Mouse (Mus musculus) limb, embryonic 11.5 days (tissue): ENCODE data around the gene Gata3. TPM values are rescaled to one million over a fixed set of nuclear protein-coding genes. Genes with fewer than 3 reads are reported as not detected.
A peak's percentile ranks its signal among the peaks of the same experiment; 100 is the strongest.

Source experiments
- ATAC-seq: fragments of 200-750 bp; cut with Nextera tagmentation; 2 replicates; pipeline ENCODE4 v1.8.0; 2017; ENCODE audit warnings: low read depth; ENCODE audit not compliant: insufficient number of reproducible peaks, low FRiP score, low TSS enrichment
- DNase-seq: peaks from one replicate; pipeline ENCODE4 v3.0.0-alpha.2; 2015; ENCODE audit warnings: low spot score
- H3K27ac ChIP-seq: fragments of 300-500 bp; sonication (generic); replicated peaks from 2 replicates; pipeline ENCODE4 v1.5.1; 2014; ENCODE audit warnings: low read depth, mild to moderate bottlenecking, low read length
- H3K27me3 ChIP-seq: fragments of 300-500 bp; sonication (generic); 2 replicates; pipeline ENCODE4 v1.6.1; 2014; ENCODE audit warnings: mild to moderate bottlenecking, low read length, mixed read lengths; ENCODE audit not compliant: control insufficient read depth, insufficient read depth
- H3K36me3 ChIP-seq: fragments of 300-500 bp; sonication (generic); 2 replicates; pipeline ENCODE4 v1.6.1; 2014; ENCODE audit warnings: mild to moderate bottlenecking, low read length, moderate library complexity, mixed read lengths; ENCODE audit not compliant: control insufficient read depth, insufficient read depth
- H3K4me1 ChIP-seq: fragments of 300-500 bp; sonication (generic); 2 replicates; pipeline ENCODE4 v1.6.1; 2014; ENCODE audit warnings: low read length, mixed read lengths; ENCODE audit not compliant: control insufficient read depth, insufficient read depth
- H3K4me2 ChIP-seq: fragments of 300-500 bp; sonication (generic); 2 replicates; pipeline ENCODE4 v1.6.1; 2014; ENCODE audit warnings: low read depth, mild to moderate bottlenecking, moderate library complexity; ENCODE audit not compliant: severe bottlenecking
- H3K4me3 ChIP-seq: fragments of 300-500 bp; sonication (generic); 2 replicates; pipeline ENCODE4 v1.5.1; 2014; ENCODE audit warnings: low read depth, low read length
- H3K9ac ChIP-seq: fragments of 300-500 bp; sonication (generic); 2 replicates; pipeline ENCODE4 v1.6.1; 2014; ENCODE audit warnings: mild to moderate bottlenecking, low read length
- H3K9me3 ChIP-seq: fragments of 300-500 bp; sonication (generic); 2 replicates; pipeline ENCODE4 v1.6.1; 2016; ENCODE audit warnings: low read length; ENCODE audit not compliant: control insufficient read depth
- WGBS: fragments of 180-500 bp; shearing (Covaris S2); extraction: QIAGEN DNeasy Blood & Tissue Kit; methylation state at CpG from one replicate; pipeline ENCODE4 v1.1.7; 2014; 5-methylcytosine and 5-hydroxymethylcytosine counted together
- polyA plus RNA-seq: library from polyadenylated mRNA; unstranded; fragments of >200 nt; fragmentation: Nextera tagmentation; extraction: Ambion mirVana; gene quantifications from 2 replicates; pipeline ENCODE4 v1.2.1, GENCODE M21; 2014

The Gata3 gene
- 3.9 and 4.4 TPM in 2 replicates for polyA plus RNA-seq

DNA sequence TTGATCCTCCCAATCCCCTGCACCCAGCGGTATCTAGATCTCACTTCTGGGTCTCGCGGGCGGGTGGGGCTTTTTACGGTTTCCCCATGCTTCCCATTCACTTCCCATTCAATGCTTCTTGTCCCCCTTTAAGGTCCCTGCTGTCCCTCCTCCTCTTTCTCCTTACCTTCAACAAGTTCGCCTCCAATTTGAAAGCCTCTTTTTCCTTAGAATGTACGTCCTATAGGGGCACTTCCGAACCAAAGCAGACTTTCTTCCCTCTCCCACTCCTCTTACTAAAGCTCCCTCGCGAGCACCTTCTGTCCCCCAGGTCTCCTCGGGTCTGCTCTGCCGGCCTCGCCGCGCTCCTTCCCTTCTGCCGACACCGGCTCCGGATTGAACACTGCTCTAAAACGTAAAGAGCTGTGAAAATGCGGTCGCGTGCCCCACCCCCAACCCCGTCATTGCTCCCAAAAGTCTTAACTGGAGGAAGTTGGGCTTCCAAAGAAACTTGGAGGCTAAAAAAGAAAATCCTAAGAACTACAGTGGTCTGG, at the start of gene Gata3:
Gene Gata3, minus strand, starts transcription at position 384 of the 533 bp plus-strand sequence.
- Histone ChIP-seq H3K27me3 (peaks cover 87% of the 10 kb centered on the region), H3K9ac (no peak within 1 kb of the TSS), H3K4me3 (peak within 1 kb of the TSS; percentile 12; the same call in 1 of the 2 replicates), H3K27ac (no peak within 1 kb of the TSS), H3K4me2 (peak within 1 kb of the TSS; percentile 11; the same call in 1 of the 2 replicates), H3K9me3 (no peaks in the 10 kb centered on the region), H3K36me3 (no peaks in the 10 kb centered on the region), H3K4me1 (0 out of 2 replicates have a peak, but pooled peaks cover 4% of the 10 kb centered on the region)
- DNase-seq, result peak; percentile 55
- no peak for ATAC-seq
- under 1% methylated on average over 23 of the region's 23 CpGs for WGBS

DNA sequence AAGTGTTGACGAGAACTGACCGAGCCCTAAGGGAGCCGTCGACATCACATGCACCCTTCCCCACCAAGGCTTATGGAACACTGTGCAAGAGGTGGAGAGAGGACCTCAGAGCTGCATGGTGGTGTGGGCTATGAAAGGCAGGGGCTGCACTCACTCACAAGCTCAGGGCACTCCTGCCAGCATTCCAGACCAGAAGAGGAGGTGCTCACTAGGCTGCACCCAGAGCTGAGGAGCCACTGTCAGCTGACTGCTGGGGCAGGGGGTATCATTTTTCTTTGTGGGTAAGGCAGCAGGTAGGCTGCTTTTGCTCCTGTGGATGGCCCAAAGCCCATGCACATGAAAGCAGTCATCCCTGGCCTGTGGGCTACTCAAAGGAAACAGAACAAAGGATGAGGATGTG, 49.4 kb upstream of the Gata3 start:
- no peak overlapping the region for H3K4me3 ChIP-seq
- 69% methylated on average over 4 of the region's 4 CpGs for WGBS
- no peak overlapping the region for H3K27ac ChIP-seq
- H3K4me2 ChIP-seq, result no peak overlapping the region
- no peaks in the 10 kb centered on the region for H3K36me3 ChIP-seq
- no peaks in the 10 kb centered on the region for H3K9me3 ChIP-seq
- no peaks in the 10 kb centered on the region for H3K27me3 ChIP-seq
- ATAC-seq (no peak), DNase-seq (no peak)
- no peak overlapping the region for H3K9ac ChIP-seq
- H3K4me1 ChIP-seq, result no peaks in the 10 kb centered on the region

DNA sequence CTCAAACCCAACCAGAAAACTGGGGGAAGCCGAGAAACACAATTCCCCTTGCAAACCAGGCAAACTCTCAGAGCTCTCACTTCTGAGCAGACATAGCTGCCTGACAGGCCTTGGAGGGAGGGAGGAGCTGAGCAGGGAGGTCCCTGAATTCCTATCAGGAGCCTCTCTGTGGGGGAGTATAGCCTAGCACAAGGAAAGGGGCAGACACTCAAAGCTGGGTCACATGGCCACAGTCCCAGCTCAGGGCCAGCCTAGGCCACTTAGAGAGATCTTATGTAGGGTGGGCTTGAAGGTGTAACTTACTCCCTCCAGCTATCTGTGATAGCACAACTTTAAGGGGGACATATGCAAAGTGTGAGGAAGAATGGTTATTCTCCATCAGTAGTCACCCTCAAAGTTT, 46.1 kb upstream of the Gata3 start:
- H3K9ac ChIP-seq, result no peak overlapping the region
- no peak overlapping the region for H3K4me3 ChIP-seq
- no peaks in the 10 kb centered on the region for H3K4me1 ChIP-seq
- H3K9me3 ChIP-seq, result no peaks in the 10 kb centered on the region
- DNase-seq (no peak), ATAC-seq (no peak)
- no peaks in the 10 kb centered on the region for H3K36me3 ChIP-seq
- no peak overlapping the region for H3K27ac ChIP-seq
- H3K4me2 ChIP-seq, result no peak overlapping the region
- WGBS, result no CpG with 5 or more reads among the region's 1 CpGs
- no peaks in the 10 kb centered on the region for H3K27me3 ChIP-seq

DNA sequence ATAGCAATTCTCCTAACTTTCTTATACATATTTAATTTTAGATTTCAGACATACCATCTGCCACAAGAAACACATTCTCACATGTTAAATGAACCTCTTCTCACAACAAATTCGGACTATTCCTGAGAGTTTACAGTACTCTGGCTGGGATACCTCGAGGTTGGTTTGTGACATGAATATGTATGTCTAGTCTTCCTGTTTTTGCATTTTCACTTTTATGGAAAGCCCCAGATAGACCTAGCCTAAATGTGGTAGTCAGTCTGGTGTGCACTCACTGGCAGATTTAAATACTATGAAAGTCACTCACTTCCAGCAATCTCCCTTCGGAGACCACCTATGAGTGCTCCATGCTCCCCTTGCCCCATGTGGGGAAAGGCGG, 37.1 kb upstream of the Gata3 start:
- no peak overlapping the region for H3K4me3 ChIP-seq
- no peaks in the 10 kb centered on the region for H3K9me3 ChIP-seq
- H3K9ac ChIP-seq, result no peak overlapping the region
- H3K4me2 ChIP-seq, result no peak overlapping the region
- H3K36me3 ChIP-seq, result no peaks in the 10 kb centered on the region
- H3K27ac ChIP-seq, result no peak overlapping the region
- no peaks in the 10 kb centered on the region for H3K27me3 ChIP-seq
- no peaks in the 10 kb centered on the region for H3K4me1 ChIP-seq
- DNase-seq, result no peak
- 90% methylated on average over 4 of the region's 4 CpGs for WGBS
- no peak for ATAC-seq

DNA sequence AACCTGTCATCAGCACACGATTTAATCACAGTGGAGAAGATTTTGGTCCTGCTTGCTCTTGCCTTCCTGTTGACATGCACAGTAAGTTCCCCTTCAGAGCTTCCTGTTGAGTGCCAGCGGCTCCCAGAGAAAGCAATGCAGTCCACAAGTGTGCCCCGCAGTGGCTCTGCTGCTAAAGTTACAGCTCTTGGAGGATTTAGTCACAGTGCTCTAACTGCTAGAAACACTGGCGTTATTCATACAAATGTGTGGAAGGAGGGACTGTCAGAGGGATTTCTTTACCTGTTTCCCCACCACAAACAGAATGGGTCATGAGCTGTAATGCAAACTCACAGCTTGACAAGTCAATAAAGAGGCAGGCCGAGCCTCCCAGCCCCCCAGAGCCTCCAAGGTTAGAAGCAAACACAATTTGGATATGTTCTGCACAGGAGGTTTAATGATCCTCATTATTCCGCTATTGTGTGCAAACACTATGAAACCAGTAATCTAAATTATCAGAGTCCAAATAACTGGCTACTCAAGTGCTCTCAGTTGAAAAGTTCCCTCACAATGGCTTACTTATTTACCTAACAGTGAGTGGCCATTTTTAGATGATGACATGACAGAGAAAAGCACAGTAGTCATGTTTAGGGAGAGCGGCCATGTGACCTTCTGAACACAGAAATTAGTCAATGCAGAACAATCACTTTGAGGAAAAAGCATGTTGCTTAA, 36.5 kb upstream of the Gata3 start:
- no peak for ATAC-seq
- Histone ChIP-seq H3K9ac (no peak overlapping the region), H3K27ac (no peak overlapping the region), H3K36me3 (no peaks in the 10 kb centered on the region), H3K27me3 (no peaks in the 10 kb centered on the region), H3K4me2 (no peak overlapping the region), H3K9me3 (no peaks in the 10 kb centered on the region), H3K4me3 (no peak overlapping the region), H3K4me1 (no peaks in the 10 kb centered on the region)
- peak; percentile 27 for DNase-seq
- 58% methylated on average over 7 of the region's 7 CpGs for WGBS

DNA sequence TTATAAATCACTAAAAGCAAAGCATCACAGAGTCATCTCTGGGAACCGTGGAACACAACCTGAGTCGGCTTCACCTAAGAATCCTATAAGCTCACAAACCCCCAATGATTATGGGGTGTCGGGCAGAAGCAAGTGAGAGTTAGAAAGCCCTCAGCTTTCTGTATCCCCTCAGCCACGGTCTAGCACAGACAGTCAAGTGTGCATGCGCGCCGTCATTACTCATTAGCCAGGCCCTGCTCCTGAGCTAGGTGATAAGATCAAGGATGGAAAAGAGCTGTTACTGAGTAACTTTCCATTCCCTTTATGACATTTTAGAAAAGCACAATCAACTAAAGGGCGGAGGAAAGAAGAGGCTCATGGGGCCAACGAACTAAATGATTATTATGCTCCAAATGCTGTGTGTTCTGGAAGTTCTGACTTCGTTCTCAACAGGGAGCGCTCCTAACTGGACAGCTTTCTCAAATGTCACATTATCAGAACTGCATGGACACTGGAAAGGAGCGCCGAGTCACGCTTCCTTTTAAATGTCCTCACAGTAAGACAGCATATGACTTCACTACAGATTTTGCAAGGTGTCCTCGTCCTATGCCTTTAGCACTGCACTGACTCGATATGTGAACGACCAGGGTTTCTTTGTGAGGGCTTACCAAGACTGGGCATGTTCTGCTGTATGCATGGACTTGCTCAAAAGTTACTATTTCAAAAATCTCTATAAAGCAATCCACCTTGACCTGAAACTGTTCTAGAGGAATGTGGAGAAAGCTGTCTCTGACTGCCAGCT, 29.0 kb upstream of the Gata3 start:
- no peaks in the 10 kb centered on the region for H3K4me1 ChIP-seq
- no peaks in the 10 kb centered on the region; the same call in 1 of the 2 replicates for H3K36me3 ChIP-seq
- ATAC-seq (no peak), DNase-seq (no peak)
- 90% methylated on average over 17 of the region's 17 CpGs for WGBS
- H3K9ac ChIP-seq, result no peak overlapping the region
- H3K27me3 ChIP-seq, result no peaks in the 10 kb centered on the region
- no peak overlapping the region for H3K4me3 ChIP-seq
- no peak overlapping the region for H3K27ac ChIP-seq
- H3K4me2 ChIP-seq, result no peak overlapping the region
- no peaks in the 10 kb centered on the region for H3K9me3 ChIP-seq

DNA sequence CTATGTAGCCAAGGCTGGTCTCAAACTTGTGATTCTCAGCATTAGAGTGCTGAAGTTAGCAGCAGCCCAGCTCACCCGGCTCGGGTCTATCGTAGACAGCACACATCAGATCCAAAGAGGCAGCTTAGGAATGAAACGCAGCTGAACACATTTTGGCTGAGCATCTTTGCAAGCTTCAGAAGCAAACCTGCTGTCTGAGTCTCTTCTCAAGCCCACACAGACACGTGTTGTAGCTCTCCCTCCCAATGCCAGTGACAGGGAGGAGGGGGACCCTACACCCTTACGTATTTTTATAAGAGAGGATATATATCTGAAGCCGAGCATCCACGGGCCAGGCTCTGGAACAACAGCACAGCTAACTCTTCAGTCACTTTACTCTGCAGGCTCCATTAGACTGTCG, 27.8 kb upstream of the Gata3 start:
- Histone ChIP-seq H3K9me3 (no peaks in the 10 kb centered on the region), H3K27me3 (no peaks in the 10 kb centered on the region), H3K4me3 (no peak overlapping the region), H3K4me2 (no peak overlapping the region), H3K9ac (no peak overlapping the region), H3K4me1 (no peaks in the 10 kb centered on the region), H3K36me3 (no peaks in the 10 kb centered on the region; the same call in 1 of the 2 replicates), H3K27ac (no peak overlapping the region)
- ATAC-seq (no peak), DNase-seq (no peak)
- WGBS, result 92% methylated on average over 9 of the region's 9 CpGs

DNA sequence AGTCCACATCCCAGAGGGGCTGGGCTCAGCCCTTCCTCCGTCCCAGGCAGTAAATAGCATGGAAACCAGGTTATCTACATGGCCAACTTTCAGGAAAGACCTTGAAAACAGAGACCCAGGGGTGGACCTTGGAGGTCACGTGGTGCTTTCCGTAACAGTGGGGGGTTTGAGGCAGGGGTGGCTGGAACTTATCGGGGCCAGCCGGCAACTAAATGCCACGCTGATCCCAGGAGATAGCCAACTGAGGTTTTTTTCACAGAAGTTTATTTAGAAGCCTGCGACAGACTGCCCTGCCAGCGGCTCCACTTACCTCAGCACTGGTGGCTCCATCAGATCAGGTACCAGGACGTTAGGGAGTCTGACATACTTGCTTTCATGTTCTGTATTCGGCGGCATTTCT, 16.2 kb upstream of the Gata3 start:
- Histone ChIP-seq H3K9me3 (no peaks in the 10 kb centered on the region), H3K4me2 (peak overlapping the region; percentile 35), H3K27me3 (no peaks in the 10 kb centered on the region), H3K4me1 (no peaks in the 10 kb centered on the region), H3K9ac (no peak overlapping the region), H3K4me3 (peak overlapping the region; percentile 16), H3K27ac (no peak overlapping the region), H3K36me3 (no peaks in the 10 kb centered on the region)
- peak; percentile 40 for DNase-seq
- 3% methylated on average over 11 of the region's 11 CpGs for WGBS
- no peak for ATAC-seq
